Mouse (Mus musculus) CH12.LX (cell line): ENCODE measurements around the gene Ank3. TPM values are rescaled to one million over a fixed set of nuclear protein-coding genes. Genes with fewer than 3 reads are reported as not detected.

Experiments used
- DNase-seq: peaks from one replicate; pipeline ENCODE4 v3.0.0-alpha.2; 2013; ENCODE audit errors: extremely low read depth
- H3K27ac ChIP-seq: 2 replicates; pipeline ENCODE4 v1.5.1; 2012; ENCODE audit warnings: low read depth, mild to moderate bottlenecking, control low read depth, moderate library complexity; ENCODE audit not compliant: insufficient read depth
- H3K27me3 ChIP-seq: replicated peaks from 2 replicates; pipeline ENCODE3; 2012; ENCODE audit warnings: inconsistent platforms
- H3K36me3 ChIP-seq, 2 experiments: replicated peaks in 1 of 2; 2 replicates each; pipeline versions ENCODE3 to v1.6.1; 2012; ENCODE audit warnings: inconsistent platforms in 1 of 2, low read length in 1 of 2, mild to moderate bottlenecking in 1 of 2, mixed read lengths in 1 of 2, moderate library complexity in 1 of 2; ENCODE audit not compliant: control insufficient read depth in 1 of 2, insufficient read depth in 1 of 2
- H3K4me1 ChIP-seq, 2 experiments: 2 replicates each; pipeline ENCODE4 v1.6.1; 2012; ENCODE audit warnings: inconsistent platforms in 1 of 2, moderate library complexity in 1 of 2; ENCODE audit not compliant: insufficient read depth in 2 of 2, control insufficient read depth in 1 of 2
- H3K4me2 ChIP-seq: 2 replicates; pipeline ENCODE4 v1.6.1; 2012; ENCODE audit warnings: low read depth, mild to moderate bottlenecking, control low read depth; ENCODE audit not compliant: poor library complexity, insufficient read depth, severe bottlenecking
- H3K4me3 ChIP-seq, 3 experiments: fragments of 150-350 bp in 1 of 3; sonication (generic) in 1 of 3; replicated peaks in 1 of 3; 2 replicates each; pipeline versions ENCODE3 to v1.5.1; 2011 to 2012; ENCODE audit warnings: low read depth in 2 of 3, low read length in 2 of 3, mild to moderate bottlenecking in 2 of 3, moderate library complexity in 2 of 3, control low read depth in 1 of 3, improper control_type of control experiment in 1 of 3, inconsistent platforms in 1 of 3, mixed read lengths in 1 of 3; ENCODE audit not compliant: poor library complexity in 1 of 3
- H3K79me2 ChIP-seq: replicated peaks from 2 replicates; pipeline ENCODE4 v1.6.1; 2012; ENCODE audit warnings: mild to moderate bottlenecking, moderate library complexity; ENCODE audit not compliant: control insufficient read depth, poor library complexity, insufficient read depth, severe bottlenecking; ENCODE audit errors: extremely low read depth
- H3K9ac ChIP-seq: 2 replicates; pipeline ENCODE4 v1.6.1; 2012; ENCODE audit warnings: low read depth, mild to moderate bottlenecking, control low read depth, moderate library complexity; ENCODE audit not compliant: insufficient read depth
- H3K9me3 ChIP-seq: replicated peaks from 2 replicates; pipeline ENCODE3; 2012; ENCODE audit warnings: low read length, inconsistent platforms, mixed read lengths
- BHLHE40 ChIP-seq: IDR thresholded peaks from 2 replicates; pipeline ENCODE4 v1.6.1; 2011; ENCODE audit warnings: mild to moderate bottlenecking, low read depth, low read length, improper control_type of control experiment
- CHD1 ChIP-seq: IDR thresholded peaks from 2 replicates; pipeline ENCODE4 v1.6.1; 2012; ENCODE audit warnings: low read depth, low read length, improper control_type of control experiment, inconsistent platforms
- CHD2 ChIP-seq: IDR thresholded peaks from 2 replicates; pipeline ENCODE4 v1.6.1; 2011; ENCODE audit warnings: low read length, improper control_type of control experiment
- CTCF ChIP-seq, 2 experiments: IDR thresholded peaks in 1 of 2; conservative IDR thresholded peaks in 1 of 2; 2 replicates each; pipeline ENCODE4 v1.5.1; 2011 to 2012; ENCODE audit warnings: low read depth in 2 of 2, low read length in 2 of 2, improper control_type of control experiment in 1 of 2, inconsistent platforms in 1 of 2, mild to moderate bottlenecking in 1 of 2, moderate library complexity in 1 of 2
- ELF1 ChIP-seq: IDR thresholded peaks from 2 replicates; pipeline ENCODE4 v1.6.1; 2014; ENCODE audit warnings: low read depth, mild to moderate bottlenecking, inconsistent platforms, low read length, improper control_type of control experiment
- EP300 ChIP-seq: IDR thresholded peaks from 2 replicates; pipeline ENCODE4 v1.6.1; 2011; ENCODE audit warnings: low read length, improper control_type of control experiment
- ETS1 ChIP-seq: conservative IDR thresholded peaks from 2 replicates; pipeline ENCODE4 v1.6.1; 2012; ENCODE audit warnings: low read depth, mild to moderate bottlenecking, inconsistent platforms, low read length, improper control_type of control experiment, moderate library complexity
- IRF4 ChIP-seq: IDR thresholded peaks from 2 replicates; pipeline ENCODE4 v1.6.1; 2014; ENCODE audit warnings: low read depth, mild to moderate bottlenecking, inconsistent platforms, low read length, improper control_type of control experiment
- JUND ChIP-seq: conservative IDR thresholded peaks from 2 replicates; pipeline ENCODE4 v1.6.1; 2011; ENCODE audit warnings: low read depth, low read length, improper control_type of control experiment
- MAFK ChIP-seq: IDR thresholded peaks from 2 replicates; pipeline ENCODE4 v1.6.1; 2011; ENCODE audit warnings: low read length, improper control_type of control experiment; ENCODE audit not compliant: insufficient replicate concordance
- MAX ChIP-seq: IDR thresholded peaks from 2 replicates; pipeline ENCODE4 v1.6.1; 2011; ENCODE audit warnings: low read length, improper control_type of control experiment
- MAZ ChIP-seq: IDR thresholded peaks from 2 replicates; pipeline ENCODE4 v1.6.1; 2012; ENCODE audit warnings: low read depth, mild to moderate bottlenecking, inconsistent platforms, low read length, improper control_type of control experiment, moderate library complexity
- NELFE ChIP-seq: IDR thresholded peaks from 2 replicates; pipeline ENCODE4 v1.6.1; 2011; ENCODE audit warnings: low read depth, low read length, improper control_type of control experiment
- PAX5 ChIP-seq: IDR thresholded peaks from 2 replicates; pipeline ENCODE4 v1.6.1; 2012; ENCODE audit warnings: low read length, inconsistent platforms, mixed read lengths
- RCOR1 ChIP-seq: conservative IDR thresholded peaks from 2 replicates; pipeline ENCODE4 v1.6.1; 2012; ENCODE audit warnings: low read depth, mild to moderate bottlenecking, inconsistent platforms, low read length, improper control_type of control experiment
- SIN3A ChIP-seq: IDR thresholded peaks from 2 replicates; pipeline ENCODE4 v1.6.1; 2012; ENCODE audit warnings: low read length, improper control_type of control experiment, inconsistent platforms
- TCF12 ChIP-seq: IDR thresholded peaks from 2 replicates; pipeline ENCODE4 v1.6.1; 2014; ENCODE audit warnings: low read depth, mild to moderate bottlenecking, inconsistent platforms, low read length, improper control_type of control experiment
- USF2 ChIP-seq: conservative IDR thresholded peaks from 2 replicates; pipeline ENCODE4 v1.6.1; 2011; ENCODE audit warnings: low read depth, low read length, improper control_type of control experiment
- ZMIZ1 ChIP-seq: IDR thresholded peaks from 2 replicates; pipeline ENCODE4 v1.6.1; 2012; ENCODE audit warnings: low read depth, mild to moderate bottlenecking, inconsistent platforms, low read length, improper control_type of control experiment
- ZNF384 ChIP-seq: IDR thresholded peaks from 2 replicates; pipeline ENCODE4 v1.6.1; 2012; ENCODE audit warnings: low read depth, low read length, improper control_type of control experiment, inconsistent platforms
- dilution Hi-C: fragments of 300-500 bp; cut with MboI; formaldehyde crosslinking; loops from 2 replicates; pipeline ENCODE4 v1.14.3; 2020; ENCODE audit warnings: low sequenced_read_pairs; ENCODE audit not compliant: extremely low pct_unique_long_range_greater_than_20kb, extremely low pct_ligation_motif_present
- in situ Hi-C: fragments of 300-500 bp; cut with MboI; formaldehyde crosslinking; loops from 3 replicates; pipeline ENCODE4 v1.14.3; 2019; ENCODE audit warnings: low sequenced_read_pairs, low pct_ligation_motif_present, low pct_unique_long_range_greater_than_20kb, mixed read lengths
- polyA plus RNA-seq: library from polyadenylated mRNA; unstranded; fragments of >175 nt; gene quantifications from 2 replicates; pipeline ENCODE4 v1.2.1, GENCODE M21; 2012; ENCODE audit warnings: low read depth; ENCODE audit not compliant: insufficient read length
- total RNA-seq, 2 experiments: library from RNA; depleted of rRNA; stranded (reverse); fragments of 300-350 nt in 1 of 2; fragments of >200 nt in 1 of 2; gene quantifications; 2 replicates each; pipeline ENCODE4 v1.2.3; 2012 to 2014

Ank3 gene
- total and polyA plus RNA-seq, 3 experiments, result 4.7 to 8.3 (median 6.2) TPM

GRCm38 (mm10) chr10:69538236-69538635 lies 139.7 kb downstream of the Ank3 start:
- H3K79me2 ChIP-seq, result no peaks in the 10 kb centered on the region
- H3K9me3 ChIP-seq, result no peaks in the 10 kb centered on the region
- dilution Hi-C loops (no loop called here), in situ Hi-C loops (loop anchor here (10.0 kb wide), 1 partner anchor 107 kb away; no protein-coding TSS in a partner anchor)
- H3K4me3 ChIP-seq, result no peak overlapping the region
- no peaks in the 10 kb centered on the region for H3K27me3 ChIP-seq
- H3K4me2 ChIP-seq, result no peak overlapping the region
- peaks cover 11 to 50% of the 10 kb centered on the region in 2 experiments for H3K4me1 ChIP-seq
- DNase-seq, result no peak
- H3K36me3 ChIP-seq, result peaks cover 0 to 13% of the 10 kb centered on the region in 2 experiments
- H3K9ac ChIP-seq, result no peak overlapping the region
- TF ChIP-seq EP300 (no peak), MAZ (no peak), JUND (no peak), CHD2 (no peak), TCF12 (no peak)
- H3K27ac ChIP-seq, result no peak overlapping the region

- Histone ChIP-seq H3K9ac (no peak overlapping the region), H3K36me3 (peaks cover 0 to 13% of the 10 kb centered on the region in 2 experiments), H3K4me2 (0 out of 2 replicates have a peak overlapping the region, but pooled peaks have one; percentile 44), H3K9me3 (no peaks in the 10 kb centered on the region), H3K79me2 (no peaks in the 10 kb centered on the region), H3K27me3 (no peaks in the 10 kb centered on the region), H3K27ac (no peak overlapping the region), H3K4me3 (no peak overlapping the region), H3K4me1 (peaks cover 7 to 78% of the 10 kb centered on the region in 2 experiments; a peak in 3 of 4 replicates)
- in situ Hi-C loops, result no loop called here
- no peak for DNase-seq
- peak; percentile 64; the same call in 1 of the 2 replicates for TF ChIP-seq ZNF384
- TF ChIP-seq IRF4, result peak; percentile 51; the same call in 1 of the 2 replicates
- TF ChIP-seq EP300, result peak; percentile 45
- no peak for TF ChIP-seq MAFK
- no peak for TF ChIP-seq TCF12
- dilution Hi-C loops, result no loop called here
These were observed 143.9 kb downstream of the Ank3 start for GRCm38 (mm10) chr10:69542439-69542838.

- H3K4me3 ChIP-seq, result no peak overlapping the region
- in situ Hi-C loops, result no loop called here
- H3K27ac ChIP-seq, result no peak overlapping the region
- H3K4me2 ChIP-seq, result no peak overlapping the region
- no peaks in the 10 kb centered on the region for H3K9me3 ChIP-seq
- H3K79me2 ChIP-seq, result no peaks in the 10 kb centered on the region
- DNase-seq, result no peak
- H3K27me3 ChIP-seq, result no peaks in the 10 kb centered on the region
- peaks cover 0 to 16% of the 10 kb centered on the region in 2 experiments for H3K36me3 ChIP-seq
- no peak overlapping the region for H3K9ac ChIP-seq
- H3K4me1 ChIP-seq, result peaks cover 7 to 87% of the 10 kb centered on the region in 2 experiments; a peak in 3 of 4 replicates
- dilution Hi-C loops, result no loop called here
- TF ChIP-seq SIN3A, result no peak
- TF ChIP-seq EP300, result no peak
- no peak for TF ChIP-seq PAX5
- TF ChIP-seq ZMIZ1, result no peak
- no peak for TF ChIP-seq NELFE
- TF ChIP-seq RCOR1, result no peak
- TF ChIP-seq ELF1, result no peak
- TF ChIP-seq MAX, result no peak
- TF ChIP-seq CTCF (conservative IDR thresholded peaks at IDR 0.05 in 1 of 2, IDR thresholded peaks at IDR 0.05 in 1 of 2; ENCODE audit: low read depth in 2 of 2, low read length in 2 of 2), result no peak
- no peak for TF ChIP-seq USF2
- TF ChIP-seq ETS1, result no peak
- no peak for TF ChIP-seq CHD1
- no peak for TF ChIP-seq BHLHE40
- TF ChIP-seq ZNF384, result no peak
These were observed 145.5 kb downstream of the Ank3 start for GRCm38 (mm10) chr10:69543876-69544620.
